Mouse (Mus musculus) G1E (cell line): ENCODE results near the gene Wwox.

ENCODE experiments used
- CTCF ChIP-seq: IDR thresholded peaks from 2 replicates; pipeline ENCODE4 v1.5.1; 2012; ENCODE audit warnings: low read depth, low read length, inconsistent platforms, mixed read lengths
- GATA1 ChIP-seq: IDR thresholded peaks from 2 replicates; pipeline ENCODE4 v1.6.1; 2012; ENCODE audit warnings: borderline replicate concordance, low read length, inconsistent platforms, mixed read lengths

DNA sequence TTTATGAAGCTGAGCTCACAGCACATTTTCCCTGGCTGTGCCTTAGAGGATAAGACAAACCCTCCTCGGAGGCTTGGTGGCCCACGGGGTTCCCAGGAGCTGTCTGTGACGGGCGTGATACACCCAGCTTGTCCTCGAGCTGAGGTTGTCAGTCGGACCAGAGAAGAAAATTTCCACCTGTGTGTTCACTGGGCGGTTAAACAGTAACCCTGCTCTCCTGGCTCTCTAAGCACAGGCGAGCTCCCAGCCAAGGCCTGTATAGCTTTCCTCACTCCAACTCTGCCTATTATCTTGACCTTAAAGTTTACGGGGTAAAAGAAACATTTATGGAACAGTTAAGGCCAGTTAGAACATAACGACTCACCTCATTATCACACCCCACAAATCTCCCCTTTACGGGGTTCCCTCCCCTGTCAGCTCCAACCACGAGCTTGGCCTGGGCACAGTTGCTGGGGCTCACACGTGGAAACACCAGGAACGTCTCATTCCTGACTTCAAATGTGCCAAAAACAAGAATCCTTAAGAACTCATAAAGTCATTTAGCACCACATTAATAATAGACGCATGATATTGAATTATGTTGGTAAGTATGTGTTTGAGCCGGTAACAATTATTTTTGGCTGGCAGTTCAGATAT lies 129.2 kb downstream of the Wwox start:
- no peak for TF ChIP-seq CTCF
- no peak for TF ChIP-seq GATA1
